Mouse (Mus musculus) brain, embryonic 14.5 days (tissue): ENCODE data around the gene Zfp37.

Source experiments
- CTCF ChIP-seq: fragments of 200-500 bp; IDR thresholded peaks from 2 replicates; pipeline ENCODE4 v1.5.1; 2012; ENCODE audit warnings: inconsistent platforms, mild to moderate bottlenecking, moderate library complexity, borderline replicate concordance; ENCODE audit not compliant: insufficient read depth, insufficient read length; ENCODE audit errors: extremely low read depth
- POLR2A ChIP-seq: fragments of 200-500 bp; IDR thresholded peaks from 2 replicates; pipeline ENCODE4 v1.6.1; 2012; ENCODE audit warnings: mild to moderate bottlenecking, inconsistent platforms, borderline replicate concordance; ENCODE audit not compliant: poor library complexity, insufficient read depth, insufficient read length, severe bottlenecking; ENCODE audit errors: extremely low read depth

DNA sequence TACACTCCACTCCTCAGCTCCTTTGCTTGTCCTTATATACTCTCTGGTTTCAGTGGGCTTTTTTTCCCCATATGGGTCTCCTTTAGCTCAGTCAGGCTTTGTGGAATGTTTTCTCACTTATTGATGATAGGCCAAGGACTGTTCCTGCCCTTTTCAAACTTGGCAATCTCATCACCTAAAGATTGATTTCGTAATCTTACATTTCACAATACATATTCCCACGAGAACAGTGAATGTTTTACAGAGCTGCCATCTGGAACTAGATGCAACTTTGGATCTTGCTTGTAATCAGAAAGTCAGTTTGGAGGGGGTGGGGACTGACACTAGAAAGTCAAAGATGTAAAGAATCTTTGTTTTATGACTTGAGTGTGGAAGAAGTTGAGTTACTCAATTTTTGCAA lies 80.0 kb downstream of the Zfp37 start, which contains the start of gene Mup21:
- TF ChIP-seq CTCF (no peak), POLR2A (no peak)
